Mouse (Mus musculus) ES-Bruce4 (cell line): ENCODE measurements around the gene Nceh1. TPM values are rescaled to one million over a fixed set of nuclear protein-coding genes. Genes with fewer than 3 reads are reported as not detected.

ENCODE experiments used
- H3K27ac ChIP-seq: 2 replicates; pipeline ENCODE4 v1.5.1; 2012; ENCODE audit warnings: low read length, inconsistent platforms; ENCODE audit not compliant: insufficient read depth
- H3K27me3 ChIP-seq: 2 replicates; pipeline ENCODE4 v1.6.1; 2012; ENCODE audit warnings: mild to moderate bottlenecking, low read length, inconsistent platforms; ENCODE audit not compliant: control insufficient read depth, poor library complexity, insufficient read depth, severe bottlenecking
- H3K36me3 ChIP-seq: 2 replicates; pipeline ENCODE4 v1.6.1; 2012; ENCODE audit warnings: inconsistent platforms, mild to moderate bottlenecking, low read length, moderate library complexity; ENCODE audit not compliant: control insufficient read depth, poor library complexity, insufficient read depth, severe bottlenecking
- H3K4me1 ChIP-seq: one replicate; pipeline ENCODE4 v1.8.1; 2011; ENCODE audit warnings: low read length; ENCODE audit not compliant: control insufficient read depth, insufficient read depth
- H3K4me3 ChIP-seq: 2 replicates; pipeline ENCODE4 v1.5.1; 2011; ENCODE audit warnings: low read depth, mild to moderate bottlenecking, low read length
- H3K9ac ChIP-seq: 2 replicates; pipeline ENCODE4 v1.6.1; 2012; ENCODE audit warnings: low read depth, mild to moderate bottlenecking, inconsistent platforms; ENCODE audit not compliant: poor library complexity, severe bottlenecking
- H3K9me3 ChIP-seq: replicated peaks from 2 replicates; pipeline ENCODE4 v1.6.1; 2012; ENCODE audit warnings: mild to moderate bottlenecking, low read length, inconsistent platforms; ENCODE audit not compliant: control insufficient read depth, poor library complexity, insufficient read depth, severe bottlenecking
- CTCF ChIP-seq: IDR thresholded peaks from one replicate; pipeline ENCODE4 v1.8.1; 2011; ENCODE audit warnings: low read depth, low read length
- EP300 ChIP-seq: IDR thresholded peaks from 2 replicates; pipeline ENCODE4 v1.6.1; 2011; ENCODE audit warnings: low read depth, low read length; ENCODE audit not compliant: insufficient read depth
- POLR2A ChIP-seq: IDR thresholded peaks from one replicate; pipeline ENCODE4 v1.8.1; 2011; ENCODE audit warnings: low read length; ENCODE audit not compliant: insufficient read depth
- polyA plus RNA-seq: library from polyadenylated mRNA; stranded (reverse); fragments of >200 nt; gene quantifications from 2 replicates; pipeline ENCODE4 v1.2.4, GENCODE M21; 2011; ENCODE audit warnings: low read depth; ENCODE audit not compliant: missing spikeins, insufficient read depth, insufficient read length

The Nceh1 gene
- polyA plus RNA-seq, 1 experiment, result 12.9 TPM

- Histone ChIP-seq H3K4me1 (no peaks in the 10 kb centered on the region), H3K27me3 (no peaks in the 10 kb centered on the region; the same call in 1 of the 2 replicates), H3K9me3 (no peaks in the 10 kb centered on the region), H3K9ac (no peak overlapping the region), H3K4me3 (no peak overlapping the region), H3K36me3 (no peaks in the 10 kb centered on the region), H3K27ac (no peak overlapping the region)
- no peak for TF ChIP-seq EP300
- TF ChIP-seq CTCF, result no peak
- no peak for TF ChIP-seq POLR2A
These were observed 117.7 kb downstream of the Nceh1 start for GRCm38 (mm10) chr3:27300451-27300850.

DNA sequence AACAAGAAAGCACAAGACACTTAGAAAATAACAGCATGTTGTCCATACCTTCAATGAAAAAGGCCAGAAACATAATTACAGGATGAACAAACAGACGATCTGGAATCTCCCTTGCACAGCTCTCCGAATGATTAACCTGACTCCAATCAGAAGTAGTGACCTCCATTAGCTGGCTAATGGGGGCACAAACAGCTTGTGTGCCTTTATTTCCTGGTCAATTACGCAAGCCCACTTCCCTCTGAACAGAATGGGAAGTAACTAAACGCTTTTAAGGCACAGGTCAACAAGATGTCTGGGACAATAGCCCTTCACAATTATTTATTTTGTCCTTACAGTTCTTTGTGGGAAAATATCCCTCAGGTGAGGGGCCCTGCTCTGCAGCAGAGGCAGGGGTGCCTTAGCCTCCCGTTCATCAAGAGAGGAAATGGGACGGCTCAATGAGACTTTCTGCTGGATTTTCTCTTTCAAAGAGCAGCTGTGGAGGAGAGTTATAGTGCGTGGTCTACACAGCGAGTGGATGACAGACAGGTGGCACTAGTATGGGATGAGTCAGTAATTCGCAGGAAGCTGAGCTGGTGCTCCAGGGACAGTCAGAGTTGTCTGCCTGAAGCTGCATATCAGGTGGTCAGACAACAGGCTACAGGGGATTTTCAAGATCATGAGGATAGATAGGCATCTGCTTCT, 119.7 kb downstream of the Nceh1 start:
- Histone ChIP-seq H3K27me3 (no peaks in the 10 kb centered on the region; the same call in 1 of the 2 replicates), H3K4me1 (no peaks in the 10 kb centered on the region), H3K36me3 (no peaks in the 10 kb centered on the region), H3K27ac (no peak overlapping the region), H3K9me3 (no peaks in the 10 kb centered on the region), H3K9ac (no peak overlapping the region), H3K4me3 (no peak overlapping the region)
- no peak for TF ChIP-seq CTCF
- TF ChIP-seq POLR2A, result no peak
- no peak for TF ChIP-seq EP300

GRCm38 (mm10) chr3:27306815-27307214, 124.0 kb downstream of the Nceh1 start:
- H3K4me1 ChIP-seq, result no peaks in the 10 kb centered on the region
- no peak overlapping the region for H3K9ac ChIP-seq
- H3K27ac ChIP-seq, result no peak overlapping the region
- no peaks in the 10 kb centered on the region for H3K9me3 ChIP-seq
- TF ChIP-seq POLR2A (no peak), EP300 (no peak), CTCF (no peak)
- H3K36me3 ChIP-seq, result no peaks in the 10 kb centered on the region
- no peak overlapping the region for H3K4me3 ChIP-seq
- H3K27me3 ChIP-seq, result no peaks in the 10 kb centered on the region

DNA sequence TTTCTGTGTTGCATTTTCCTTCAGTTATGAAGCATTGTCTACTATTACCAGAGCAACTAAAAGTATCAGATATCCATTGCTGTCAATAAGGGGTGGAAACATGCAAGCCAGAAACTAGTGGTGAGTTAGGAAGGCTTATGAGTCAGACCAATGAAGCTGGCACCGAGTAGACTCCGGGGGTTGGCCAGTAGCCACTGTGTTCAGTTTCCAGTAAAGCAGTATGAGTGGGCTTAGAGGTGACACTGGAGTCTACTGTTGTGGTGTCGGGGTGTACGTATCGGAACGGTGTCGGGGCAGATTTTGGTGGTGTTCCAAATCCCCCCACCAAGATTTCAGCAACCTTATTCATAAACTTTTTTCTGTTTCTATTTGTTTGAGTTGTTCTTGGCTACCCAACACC, 128.2 kb downstream of the Nceh1 start:
- Histone ChIP-seq H3K36me3 (no peaks in the 10 kb centered on the region), H3K27ac (no peak overlapping the region), H3K9me3 (no peaks in the 10 kb centered on the region), H3K9ac (no peak overlapping the region), H3K4me3 (no peak overlapping the region), H3K4me1 (no peaks in the 10 kb centered on the region), H3K27me3 (no peaks in the 10 kb centered on the region)
- TF ChIP-seq CTCF, result no peak
- TF ChIP-seq EP300, result no peak
- no peak for TF ChIP-seq POLR2A

DNA sequence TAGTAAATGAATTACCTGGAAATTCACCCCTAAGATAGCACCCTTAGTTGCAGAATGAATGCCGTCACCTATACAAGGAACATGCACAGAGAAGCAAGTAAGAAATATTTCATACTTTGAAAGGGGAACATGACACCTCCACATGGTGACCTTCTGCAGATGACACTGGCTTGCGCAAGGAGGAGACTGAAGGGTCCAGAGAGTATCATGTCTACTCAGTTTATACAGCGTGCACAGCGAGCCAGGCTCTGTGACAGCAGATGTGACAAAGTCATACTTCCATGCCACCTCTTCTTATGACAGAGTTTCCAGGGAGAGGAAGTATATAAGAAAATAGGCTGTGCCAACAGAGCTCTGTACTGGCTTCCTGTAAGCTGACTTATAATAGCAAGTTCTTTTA, 128.7 kb downstream of the Nceh1 start:
- H3K36me3 ChIP-seq, result no peaks in the 10 kb centered on the region
- H3K9ac ChIP-seq, result no peak overlapping the region

DNA sequence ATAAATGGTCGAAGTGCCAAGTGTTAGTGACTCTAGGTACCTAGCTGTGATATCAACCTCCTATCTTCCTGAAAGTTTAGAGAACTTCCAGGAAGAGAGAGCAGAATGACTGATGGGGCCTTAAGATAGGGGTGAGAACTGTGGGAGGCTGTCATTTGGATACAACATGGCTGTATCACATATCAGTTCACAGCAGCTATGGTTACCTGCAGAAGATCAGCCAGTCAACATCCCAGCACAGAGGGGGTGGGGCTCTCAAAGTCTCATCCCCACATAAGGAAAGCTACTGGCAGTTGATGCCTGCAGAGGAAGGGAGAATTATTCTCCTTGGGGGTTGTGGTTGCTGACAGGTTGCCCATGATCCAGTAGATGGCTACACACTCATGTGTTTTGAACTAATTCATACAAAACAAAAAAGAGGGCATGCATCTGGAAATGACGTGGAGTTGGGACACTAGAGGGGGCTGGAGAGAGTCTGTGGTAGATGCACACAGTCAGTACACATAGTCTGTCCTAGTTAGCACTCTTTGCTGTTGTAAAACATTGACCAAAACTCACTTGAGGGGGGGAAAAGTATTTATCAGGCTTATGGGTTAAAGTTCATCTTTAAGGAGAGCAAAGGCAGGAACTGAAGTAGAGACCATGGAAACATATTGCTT, 131.9 kb downstream of the Nceh1 start:
- no peak overlapping the region for H3K4me3 ChIP-seq
- no peaks in the 10 kb centered on the region for H3K36me3 ChIP-seq
- H3K4me1 ChIP-seq, result no peaks in the 10 kb centered on the region
- no peaks in the 10 kb centered on the region for H3K9me3 ChIP-seq
- H3K27ac ChIP-seq, result no peak overlapping the region
- no peaks in the 10 kb centered on the region for H3K27me3 ChIP-seq
- no peak for TF ChIP-seq CTCF
- TF ChIP-seq POLR2A, result no peak
- TF ChIP-seq EP300, result no peak
- H3K9ac ChIP-seq, result no peak overlapping the region

More for the DNA sequence above, 128.7 kb downstream of the Nceh1 start:
- Histone ChIP-seq H3K9me3 (no peaks in the 10 kb centered on the region), H3K27me3 (no peaks in the 10 kb centered on the region), H3K4me3 (no peak overlapping the region), H3K27ac (no peak overlapping the region), H3K4me1 (no peaks in the 10 kb centered on the region)
- no peak for TF ChIP-seq POLR2A
- TF ChIP-seq EP300, result no peak
- no peak for TF ChIP-seq CTCF
